Mouse (Mus musculus) gastrocnemius, postnatal 36 days (tissue): ENCODE data around the gene Rspry1. TPM values are rescaled to one million over a fixed set of nuclear protein-coding genes. Genes with fewer than 3 reads are reported as not detected.

Experiments
- DNase-seq, 2 experiments: peaks; one replicate each; pipeline ENCODE4 v3.0.0; 2022
- intact Hi-C: fragments of 180-260 bp; cut with DNase I; formaldehyde crosslinking; loops from one replicate; pipeline ENCODE4 v1.15.1; 2025
- long read RNA-seq, 2 experiments: library from polyadenylated mRNA; stranded (forward); transcript quantifications; one replicate each; pipeline ENCODE4 v2.0.0; 2021
- total RNA-seq, 2 experiments: library from RNA; stranded (reverse); gene quantifications; 2 replicates each; pipeline ENCODE4 v1.2.3; 2021

Rspry1 gene
- 1 to 10 TPM; 7.3 to 9.3 TPM for total RNA-seq
- long read RNA-seq, experiment 1, partial matches to known transcripts, result 2 of 5 reads
- long read RNA-seq, experiment 1, other reads (novel, unspliced or antisense), result 0 of 5 reads
- long read RNA-seq, experiment 2, transcript Rspry1-201 (15 exons, 3,852 nt), result major isoform, 7 of 9 reads
- long read RNA-seq, experiment 2, partial matches to known transcripts, result 1 of 9 reads
- long read RNA-seq, experiment 2, other reads (novel, unspliced or antisense), result 0 of 9 reads

DNA sequence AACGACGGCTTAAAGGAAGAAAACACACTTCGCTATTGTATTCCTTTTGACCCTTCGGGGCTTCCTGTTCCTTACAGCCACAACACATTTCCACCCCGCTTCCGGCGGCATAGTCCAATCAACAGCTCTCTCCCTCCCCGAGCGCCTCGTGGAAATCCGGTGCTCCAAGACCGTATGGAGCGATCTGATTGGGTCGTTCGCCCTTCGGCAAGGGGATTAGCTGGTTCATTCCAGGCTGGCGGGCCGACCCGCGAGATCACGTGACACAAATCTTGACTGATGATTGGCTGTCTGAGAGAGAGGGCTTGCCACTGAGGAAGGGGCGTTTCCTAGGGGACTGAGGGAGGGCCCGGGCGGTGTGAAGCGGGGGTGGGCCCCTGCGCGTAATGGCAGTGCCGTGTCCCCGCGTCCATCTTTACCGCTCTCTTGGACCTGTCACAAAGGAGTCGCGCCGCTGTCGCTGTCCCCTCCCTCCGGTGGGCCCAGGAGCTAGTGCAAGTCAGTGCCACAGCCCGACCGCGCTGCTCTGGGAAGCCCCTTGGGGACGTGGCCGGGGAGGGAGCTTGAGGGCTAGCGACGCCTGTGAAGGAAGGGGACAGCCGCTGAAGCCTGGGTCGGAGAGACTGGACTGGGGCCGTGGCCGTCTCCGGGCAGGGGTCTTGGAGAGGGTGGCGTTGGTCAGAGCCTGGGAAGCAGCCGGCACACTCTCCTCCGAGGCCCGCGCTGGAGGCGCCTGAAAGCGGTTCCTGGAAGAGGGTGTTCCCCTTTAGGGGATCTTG, at the start of gene Rspry1, which contains the start of gene Fam192a:
Gene Rspry1, plus strand, starts transcription at position 331 of the 779 bp plus-strand sequence.
Gene Fam192a, minus strand, starts transcription at position 391 of the 779 bp plus-strand sequence.
- peak; percentile 97 to 99 for DNase-seq
- intact Hi-C loops, result no loop called here

DNA sequence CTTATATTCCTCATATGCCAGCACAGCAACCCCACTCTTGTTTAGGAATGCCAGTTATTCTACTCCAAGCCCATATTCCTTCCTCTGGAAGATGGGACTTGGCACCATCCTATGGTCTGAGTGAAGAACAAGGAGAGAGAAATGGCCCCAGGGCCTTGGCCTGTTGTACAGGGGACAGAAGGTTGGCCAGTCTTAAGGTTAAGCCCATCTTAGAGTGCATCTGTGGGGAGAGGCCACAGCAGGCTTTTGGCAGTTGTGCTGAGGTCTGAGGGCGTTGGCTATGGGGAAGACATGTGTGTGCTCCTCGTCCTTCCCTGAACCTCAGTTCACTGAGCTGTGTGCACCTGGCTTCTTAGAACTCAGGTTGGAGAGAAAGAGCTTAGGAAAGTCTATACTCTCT, 49.0 kb upstream of the Rspry1 start:
- intact Hi-C loops, result no loop called here
- no peak for DNase-seq

- DNase-seq, result no peak
- intact Hi-C loops, result no loop called here
These were observed 44.5 kb upstream of the Rspry1 start for GRCm38 (mm10) chr8:94557281-94557680.

GRCm38 (mm10) chr8:94561256-94561655, 40.5 kb upstream of the Rspry1 start:
- no peak for DNase-seq
- intact Hi-C loops, result no loop called here

DNA sequence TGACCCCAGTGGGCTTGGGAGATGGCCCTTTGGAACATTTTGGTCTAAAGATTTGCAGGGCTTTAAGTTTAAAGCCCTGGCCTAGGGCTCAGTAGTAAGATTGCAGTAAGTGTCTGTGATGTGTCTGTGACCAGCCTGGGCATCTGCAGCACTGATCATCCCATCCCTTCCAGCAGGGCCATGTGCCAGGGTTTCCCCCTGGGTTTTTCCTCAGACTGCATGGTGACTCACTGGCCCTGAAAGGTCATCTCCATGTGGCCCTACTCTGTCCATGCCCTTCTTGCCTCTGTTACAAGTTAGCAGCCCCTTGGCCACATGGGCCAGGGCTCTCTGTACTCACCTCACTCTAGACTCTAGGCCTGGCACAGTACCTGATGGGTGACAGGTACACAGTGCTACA, 37.3 kb upstream of the Rspry1 start:
- DNase-seq, result no peak
- intact Hi-C loops, result no loop called here

DNA sequence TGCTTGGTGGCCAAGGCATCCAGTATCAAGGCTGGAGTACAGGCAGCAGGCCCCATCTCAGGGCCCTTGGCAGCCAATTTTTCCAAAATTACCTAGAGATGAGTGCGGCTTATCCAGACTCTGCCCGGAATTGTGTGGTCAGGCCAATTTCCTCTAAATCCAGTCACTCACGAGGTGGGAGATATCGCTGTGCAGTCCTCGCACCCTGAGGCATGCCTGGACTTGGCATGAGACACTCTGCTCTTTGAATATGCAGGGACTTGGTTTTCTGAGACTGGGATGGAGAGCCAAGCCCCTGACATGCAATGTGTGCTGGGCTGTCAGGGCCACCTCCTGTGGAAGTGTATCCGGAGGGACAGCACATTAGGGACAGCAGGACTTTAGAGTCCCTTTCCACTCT, 35.7 kb upstream of the Rspry1 start:
- DNase-seq, result no peak
- intact Hi-C loops, result no loop called here

DNA sequence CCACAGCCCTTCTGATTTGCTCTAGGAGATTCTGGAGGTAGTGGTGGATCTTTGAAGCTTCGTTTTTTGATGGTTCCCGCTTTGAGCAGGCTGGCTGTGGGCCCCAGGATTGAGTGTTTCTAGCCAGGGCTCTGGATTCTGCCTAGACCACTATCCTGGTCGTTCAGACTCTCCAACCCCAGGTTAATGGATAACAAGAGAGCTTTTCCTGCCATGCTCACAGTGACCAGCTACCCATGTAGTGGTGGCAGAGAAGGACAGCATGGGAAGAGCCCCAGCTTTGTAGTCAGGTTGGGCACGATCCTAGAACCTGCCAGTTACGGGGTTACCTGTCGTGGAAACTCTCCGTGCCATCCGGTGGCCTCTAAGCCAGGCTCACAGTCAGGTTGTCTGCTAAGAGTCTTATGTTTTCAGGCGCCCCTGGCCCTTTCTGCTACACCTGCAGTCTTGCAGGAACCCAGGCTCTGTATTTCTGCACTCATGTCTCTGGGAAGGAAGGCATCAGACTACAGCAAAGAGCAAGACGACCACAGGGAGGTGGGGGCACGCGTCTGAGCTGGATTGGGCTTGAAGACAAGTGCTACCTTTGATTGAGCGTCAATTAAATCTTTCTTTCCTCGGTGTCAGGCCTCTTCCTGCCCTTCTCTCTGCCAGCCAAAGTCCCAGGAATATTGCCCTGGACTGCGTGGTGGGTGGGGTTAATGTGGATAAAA, 35.1 kb upstream of the Rspry1 start:
- DNase-seq, result no peak
- intact Hi-C loops, result no loop called here

GRCm38 (mm10) chr8:94567159-94567849, 34.4 kb upstream of the Rspry1 start:
- intact Hi-C loops, result no loop called here
- no peak for DNase-seq

DNA sequence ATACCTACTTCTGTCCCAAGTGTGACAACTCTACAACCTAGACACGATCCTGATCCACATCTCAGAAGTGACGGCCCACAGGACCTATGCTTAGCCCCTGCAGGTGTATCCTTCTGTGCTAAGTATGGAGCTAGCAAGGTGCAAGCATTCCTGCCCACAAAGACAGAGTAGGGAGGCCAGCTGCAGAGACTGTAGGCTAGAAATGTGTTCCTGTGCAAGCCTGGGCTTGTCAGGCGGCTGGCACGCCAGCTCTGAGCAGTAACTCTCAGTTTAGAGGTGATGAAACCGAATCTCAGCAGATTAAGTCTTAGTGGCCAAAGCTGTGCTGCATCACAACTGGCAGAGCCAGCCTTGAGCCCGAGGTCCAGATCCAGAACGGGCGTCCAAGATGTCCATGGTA, 33.6 kb upstream of the Rspry1 start:
- intact Hi-C loops, result no loop called here
- no peak for DNase-seq

- DNase-seq, result no peak
- intact Hi-C loops, result no loop called here
These were observed 32.3 kb upstream of the Rspry1 start for GRCm38 (mm10) chr8:94569419-94569818.

- no peak for DNase-seq
These were observed 29.8 kb upstream of the Rspry1 start for GRCm38 (mm10) chr8:94571896-94572295.

DNA sequence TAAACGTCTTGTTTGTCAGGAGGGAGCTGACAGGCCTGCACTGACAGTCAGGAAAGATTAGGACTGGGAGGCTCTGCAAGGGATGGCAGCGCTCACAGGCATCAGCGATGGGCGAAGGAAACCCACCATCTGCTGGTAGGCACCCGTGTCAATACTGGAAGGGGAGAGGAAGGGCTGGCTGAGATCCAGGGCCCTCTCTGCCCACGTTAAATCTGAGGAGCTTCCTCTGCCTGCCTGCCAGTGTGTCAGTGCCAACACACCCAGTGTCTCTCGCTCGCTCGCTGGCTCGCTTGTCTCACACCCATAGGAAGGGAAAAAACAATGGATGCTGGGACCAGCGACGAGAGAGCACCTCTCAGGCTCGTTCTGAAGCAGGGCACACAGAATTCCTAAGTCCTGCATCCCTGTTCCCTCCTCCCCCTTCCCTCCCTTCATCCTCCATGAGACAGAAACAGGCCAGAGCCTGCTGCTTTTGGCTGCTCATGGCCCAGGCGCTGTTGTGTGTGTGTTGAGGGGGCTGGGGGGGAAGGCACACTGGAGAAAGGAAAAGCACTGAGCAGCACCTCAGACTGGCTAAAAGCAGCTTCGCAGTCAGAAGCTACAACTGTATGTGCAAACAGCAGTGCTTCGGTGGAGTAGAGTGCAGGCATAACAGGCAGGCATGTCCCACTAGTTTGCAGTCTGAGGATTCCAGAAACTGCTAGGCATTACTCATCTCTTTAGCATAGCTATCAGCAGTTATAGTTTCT, 27.4 kb upstream of the Rspry1 start:
- no peak for DNase-seq
- intact Hi-C loops, result no loop called here

More at GRCm38 (mm10) chr8:94571896-94572295, 29.8 kb upstream of the Rspry1 start:
- intact Hi-C loops, result no loop called here

DNA sequence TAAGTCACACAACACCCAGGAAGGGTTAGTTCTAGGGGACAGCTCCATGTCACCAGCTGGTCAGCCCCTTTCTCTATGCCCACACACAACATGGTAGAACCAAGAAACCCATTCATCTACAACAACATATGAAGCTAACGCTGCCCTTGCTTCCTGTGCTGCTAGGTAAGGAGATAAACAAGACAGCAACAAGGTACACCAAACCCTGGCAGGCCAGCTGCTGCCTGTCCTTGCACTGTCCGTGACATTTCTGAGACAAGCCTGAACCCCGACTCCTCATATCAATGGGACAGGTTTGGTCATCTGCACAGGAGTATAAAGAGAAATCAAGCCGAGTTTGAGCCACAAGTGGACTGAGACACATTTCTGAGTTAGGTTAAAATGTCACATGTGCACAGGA, 26.6 kb upstream of the Rspry1 start:
- no peak for DNase-seq
- intact Hi-C loops, result no loop called here

DNA sequence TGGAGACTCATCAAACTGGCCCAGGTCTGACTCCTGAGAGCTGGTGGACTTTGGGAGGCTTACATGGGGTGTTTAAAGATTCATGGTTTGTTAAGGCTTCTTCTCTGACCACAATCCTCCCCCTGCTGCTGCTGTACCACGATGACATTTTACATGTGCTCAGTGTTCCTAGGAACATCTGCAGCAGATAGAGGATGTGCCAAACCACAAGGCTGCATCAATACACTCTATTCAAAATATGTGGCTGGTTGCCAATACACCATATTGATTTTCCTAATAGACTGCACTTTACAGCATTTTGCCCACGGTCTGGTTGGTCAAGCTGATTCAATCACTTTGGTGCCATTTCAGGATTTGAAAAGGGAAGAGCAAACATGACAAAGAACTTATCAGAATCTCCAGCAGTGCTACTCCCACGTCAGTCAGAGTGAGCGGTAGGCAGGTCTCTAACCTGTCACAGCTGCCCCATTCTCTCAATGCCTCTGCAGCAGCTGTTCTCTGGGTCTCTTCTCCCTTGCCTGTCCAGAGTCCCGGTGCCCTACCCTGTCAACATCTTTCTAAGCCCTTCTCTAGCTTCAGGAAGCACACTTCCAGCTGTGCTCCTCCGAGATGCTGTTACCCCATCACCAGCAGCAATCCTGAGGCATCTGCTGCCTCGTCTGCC, 19.8 kb upstream of the Rspry1 start:
- DNase-seq, result no peak
- intact Hi-C loops, result no loop called here

- intact Hi-C loops, result no loop called here
- DNase-seq, result no peak
These were observed 19.2 kb upstream of the Rspry1 start for GRCm38 (mm10) chr8:94582569-94582968.

DNA sequence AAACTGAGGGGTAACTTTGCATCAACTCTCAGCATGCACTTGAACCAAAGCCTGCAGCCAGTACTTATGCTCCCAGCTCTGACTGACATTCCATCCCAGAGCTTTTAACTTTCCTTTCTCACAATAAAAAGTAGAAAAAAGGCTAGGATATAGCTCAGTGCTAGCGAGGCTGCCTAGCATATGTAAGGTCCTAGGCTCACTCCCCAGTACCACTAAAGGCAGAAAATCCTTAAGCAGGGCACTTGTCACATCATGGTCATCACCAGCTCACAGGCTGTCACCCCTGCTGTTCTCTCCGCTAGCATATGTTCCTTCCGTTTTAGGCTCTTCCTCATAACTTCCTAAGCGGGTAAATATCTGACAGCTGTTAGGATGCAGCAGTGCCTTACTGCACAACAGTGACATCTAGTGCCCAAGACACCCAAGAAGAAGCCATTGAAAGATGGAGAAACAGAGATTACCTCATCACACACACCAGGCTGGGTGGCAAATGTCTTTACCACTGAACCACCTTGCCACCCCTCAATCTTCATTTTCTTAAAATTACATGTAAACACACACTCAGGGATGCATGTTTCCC, 17.4 kb upstream of the Rspry1 start:
- DNase-seq, result peak in 1 of 2 experiments; percentile 27
- intact Hi-C loops, result loop anchor here (2.0 kb wide), 2 partner anchors 56 to 92 kb away; no protein-coding TSS in a partner anchor

GRCm38 (mm10) chr8:94591691-94592090, 10.0 kb upstream of the Rspry1 start:
- intact Hi-C loops, result no loop called here
- no peak for DNase-seq

DNA sequence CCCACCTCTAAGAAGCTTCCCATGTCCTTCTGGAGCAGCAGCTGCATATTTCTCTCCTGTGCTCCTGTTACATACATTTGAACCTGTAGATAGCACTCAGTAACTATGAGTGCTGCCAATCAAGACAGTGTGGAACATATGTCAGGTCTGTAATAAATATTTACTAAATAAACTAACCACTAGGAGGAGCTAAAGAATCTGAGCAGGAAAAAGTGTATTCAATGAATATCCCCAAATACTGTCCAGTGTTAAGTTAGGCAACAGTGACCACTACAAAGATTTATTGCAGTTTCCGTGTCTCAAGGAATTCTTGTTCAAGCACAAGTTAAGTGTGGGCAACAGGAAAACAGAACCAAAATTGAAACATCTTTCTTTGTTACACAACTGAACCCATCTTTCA, 7.5 kb upstream of the Rspry1 start:
- intact Hi-C loops, result no loop called here
- DNase-seq, result no peak

- no peak for DNase-seq
- intact Hi-C loops, result no loop called here
These were observed 1.3 kb upstream of the Rspry1 start for GRCm38 (mm10) chr8:94600478-94600877.
